Mouse (Mus musculus): ENCODE data around the gene Atp6ap2.

DNA sequence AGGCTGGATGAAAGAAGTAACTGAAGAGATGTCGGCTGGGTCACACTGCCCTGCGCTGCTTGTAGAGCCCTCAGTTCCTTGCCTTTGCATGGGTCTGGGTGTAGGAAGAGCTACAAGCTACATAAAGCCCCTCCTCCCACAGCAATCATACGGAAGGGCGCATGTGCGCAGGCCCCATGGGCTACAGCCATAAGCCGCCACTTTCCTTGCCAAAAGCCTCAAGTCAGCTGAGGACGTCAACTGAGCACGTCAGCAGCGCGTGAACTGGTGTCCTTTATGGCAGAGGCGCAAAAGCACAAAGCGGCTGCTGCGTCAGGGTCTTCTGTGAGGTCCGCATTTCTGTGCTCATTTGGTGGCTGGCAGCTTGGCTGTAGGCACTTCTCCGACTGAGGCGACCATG is 64.3 kb downstream of the Atp6ap2 start:
- TF ChIP-seq CTCF (IDR thresholded peaks at IDR 0.05; ENCODE audit: low read depth) (no peak), EP300 (optimal IDR thresholded peaks at IDR 0.05) (no peak)
